Mouse (Mus musculus) lung, adult 2 months (tissue): ENCODE measurements at regions not wholly inside any gene's neighbourhood (a gene's known extent, or its start where the extent isn't known, plus 50 kb on each side); places are given as distances from the start of the nearest gene placed in this dataset.

Experiments used
- CTCF ChIP-seq: fragments of 200-500 bp; IDR thresholded peaks from 2 replicates; pipeline ENCODE4 v1.5.1; 2011; ENCODE audit warnings: mild to moderate bottlenecking, low read length, control low read depth; ENCODE audit not compliant: insufficient read depth
- POLR2A ChIP-seq: fragments of 200-500 bp; IDR thresholded peaks from 2 replicates; pipeline ENCODE4 v1.6.1; 2011; ENCODE audit warnings: low read depth, mild to moderate bottlenecking, control low read depth, low read length, borderline replicate concordance; ENCODE audit errors: extremely low read depth

GRCm38 (mm10) chr14:25248941-25249340, 210.0 kb upstream of the Zmiz1 start:
- TF ChIP-seq CTCF = no peak
- no peak for TF ChIP-seq POLR2A
